Mouse (Mus musculus): ENCODE measurements around the gene Gm49396.

Gene Gm49396

DNA sequence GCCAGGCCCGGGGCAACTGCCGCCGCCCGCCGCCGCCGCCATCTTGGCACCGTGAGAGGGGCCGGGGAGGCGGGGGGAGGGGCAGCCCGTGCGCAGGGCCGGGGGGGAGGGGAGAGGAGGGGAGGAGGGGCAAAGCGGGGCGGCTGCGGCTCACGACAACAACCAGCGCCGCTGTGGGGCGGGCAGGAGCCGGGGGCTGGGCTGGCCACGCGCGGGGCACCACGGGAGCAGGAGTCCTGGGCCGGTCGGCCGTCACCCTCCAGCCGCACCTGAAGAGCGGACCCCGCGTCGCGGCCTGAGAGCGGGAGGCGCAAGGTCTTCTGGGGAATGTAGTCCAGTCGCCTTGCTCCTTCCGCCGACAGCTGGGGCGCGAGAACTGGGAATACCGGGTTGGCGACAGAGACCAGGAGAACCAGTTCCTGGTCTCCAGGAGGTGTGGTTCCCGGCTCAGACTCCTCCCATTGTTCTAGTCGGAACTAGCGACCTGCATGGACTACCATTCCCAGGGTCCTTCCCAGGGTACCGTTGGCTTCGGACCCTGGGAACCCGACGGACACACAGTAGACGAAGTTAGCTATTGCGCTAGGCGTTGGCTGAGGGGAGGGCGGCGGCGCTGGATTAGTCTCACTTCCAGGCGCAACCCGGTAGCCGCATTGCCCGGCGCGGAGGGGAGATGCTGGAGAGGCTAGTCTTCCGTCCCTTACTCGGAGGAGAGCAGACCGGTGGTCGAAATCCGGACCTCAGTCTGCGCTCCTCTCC lies 25.7 kb downstream of the Gm49396 start, which contains the start of gene Kmt2b:
Kmt2b (minus strand) TSS at position 51 of the 759 bp plus-strand sequence.
- peak; percentile 96 for DNase-seq

DNA sequence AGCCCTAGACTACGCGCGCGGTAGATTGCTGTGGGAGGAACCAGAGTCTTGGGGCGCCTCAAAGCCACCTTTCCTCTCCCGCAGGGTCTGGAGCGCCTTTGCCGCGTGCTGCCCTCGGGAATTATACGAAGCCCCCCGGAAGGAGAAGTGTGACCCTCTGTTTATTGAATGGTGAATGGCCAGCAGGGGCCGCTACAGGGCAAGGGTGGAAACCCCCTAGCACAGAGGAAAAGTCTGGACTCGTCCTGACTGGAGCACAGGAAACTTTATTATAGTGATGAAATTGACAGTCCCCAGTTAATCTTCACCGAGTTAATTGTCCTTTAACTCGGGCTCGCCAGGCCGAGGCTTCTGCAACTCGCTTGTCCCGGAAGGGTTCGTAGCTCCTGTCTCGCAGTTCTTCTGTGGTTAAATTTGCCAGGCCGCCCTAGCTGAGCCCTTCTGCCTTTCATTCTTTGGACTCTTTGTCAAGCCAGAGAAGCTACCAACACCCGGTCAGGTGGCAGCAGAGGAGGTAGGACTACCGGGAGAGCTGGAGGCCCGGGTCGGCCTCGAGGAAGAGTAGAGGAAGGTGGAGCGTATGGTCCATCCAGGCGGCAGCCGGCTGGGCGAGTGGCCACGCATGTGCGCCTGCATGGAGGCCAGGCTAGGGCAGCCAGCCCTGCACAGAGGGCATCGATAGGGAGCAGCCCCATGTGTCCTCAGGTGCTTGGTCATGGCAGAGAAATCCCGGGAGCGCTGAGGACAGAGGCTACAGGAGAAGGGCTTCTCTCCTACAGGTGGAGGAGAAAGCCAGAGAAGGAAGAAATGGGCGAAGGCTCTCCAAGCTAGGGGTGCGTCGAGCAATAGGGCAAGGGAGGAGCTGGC lies 26.5 kb downstream of the Gm49396 start:
- DNase-seq = peak; percentile 83

DNA sequence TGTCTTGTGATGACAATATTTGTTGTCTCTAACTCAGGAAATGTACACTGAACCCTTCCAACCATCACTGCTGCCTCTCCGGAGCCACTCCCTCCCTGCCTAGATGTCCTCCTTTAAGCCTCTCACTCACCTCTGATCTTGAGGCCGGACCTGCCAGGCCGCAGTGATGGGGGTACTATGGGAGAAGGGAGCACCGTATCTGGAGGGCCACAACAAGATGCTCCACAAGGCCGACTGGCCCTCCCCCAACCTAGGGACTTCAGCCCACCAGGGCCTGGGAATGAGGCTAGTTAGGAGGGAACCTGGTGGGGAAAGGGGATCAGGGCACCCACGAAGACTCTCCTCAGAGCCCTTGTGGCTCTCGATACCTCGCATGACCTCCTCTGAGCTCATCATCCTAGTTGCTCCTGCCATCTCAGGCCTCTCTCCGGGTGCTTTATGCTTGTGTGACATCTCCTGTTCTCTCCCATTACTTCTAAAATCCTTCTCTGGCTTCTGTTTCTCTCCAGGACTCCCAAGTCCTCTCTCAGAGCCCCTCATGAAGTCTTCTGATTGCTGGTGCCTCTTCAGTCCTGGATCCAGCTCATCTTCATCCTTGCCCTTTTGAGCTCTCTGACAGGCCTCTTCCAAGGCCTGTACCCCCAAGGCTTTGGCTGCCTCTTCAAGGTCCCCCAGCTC lies 27.9 kb downstream of the Gm49396 start:
- DNase-seq = no peak

DNA sequence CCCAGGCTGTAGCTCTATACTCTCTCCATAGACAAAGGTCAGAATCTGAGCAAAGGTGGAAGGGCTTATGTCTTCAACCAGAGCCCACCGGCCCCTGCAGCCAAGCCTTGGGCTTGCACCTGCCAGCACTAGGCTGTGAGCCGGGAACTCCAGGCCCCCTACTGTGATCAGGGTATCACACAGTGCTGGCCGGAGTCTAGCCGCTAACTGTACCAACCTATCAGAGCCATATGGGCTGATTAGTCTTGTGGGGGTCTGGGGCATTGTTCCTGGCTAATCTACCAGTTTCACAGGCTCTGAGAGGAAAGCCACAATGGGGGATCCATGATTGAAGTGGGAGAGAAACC lies 28.4 kb downstream of the Gm49396 start:
- no peak for DNase-seq

DNA sequence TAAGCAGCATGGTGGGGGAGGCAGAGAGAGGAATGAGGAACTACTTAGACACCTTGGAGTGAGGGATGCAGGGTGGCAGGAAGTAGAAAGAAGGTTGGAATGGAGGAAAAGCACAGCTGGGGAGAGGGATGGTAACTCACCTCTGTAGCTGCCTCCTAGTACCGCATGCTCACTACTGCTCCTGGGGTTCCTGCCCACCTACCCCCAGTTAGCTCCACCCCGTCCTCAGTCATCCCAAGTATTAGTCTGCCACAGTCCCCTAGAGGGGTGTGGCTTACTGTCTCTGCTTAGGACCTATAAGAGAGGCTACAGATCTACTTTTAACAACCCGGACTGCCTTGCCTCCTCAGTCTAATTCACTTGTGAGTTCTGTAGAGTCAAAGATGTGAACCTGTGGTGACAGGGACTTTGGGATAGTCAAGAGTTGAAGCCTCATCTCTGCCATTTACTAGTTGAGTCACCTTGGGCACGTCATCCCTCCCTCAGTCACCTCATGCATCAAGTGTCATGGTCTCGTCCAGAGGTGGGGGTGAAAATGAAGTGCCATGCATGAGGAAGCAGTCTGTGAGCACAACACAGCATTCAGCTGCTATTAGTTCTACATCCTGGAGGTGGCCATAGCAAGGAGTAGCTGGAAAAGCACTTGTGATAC lies 29.8 kb downstream of the Gm49396 start:
- DNase-seq = no peak

DNA sequence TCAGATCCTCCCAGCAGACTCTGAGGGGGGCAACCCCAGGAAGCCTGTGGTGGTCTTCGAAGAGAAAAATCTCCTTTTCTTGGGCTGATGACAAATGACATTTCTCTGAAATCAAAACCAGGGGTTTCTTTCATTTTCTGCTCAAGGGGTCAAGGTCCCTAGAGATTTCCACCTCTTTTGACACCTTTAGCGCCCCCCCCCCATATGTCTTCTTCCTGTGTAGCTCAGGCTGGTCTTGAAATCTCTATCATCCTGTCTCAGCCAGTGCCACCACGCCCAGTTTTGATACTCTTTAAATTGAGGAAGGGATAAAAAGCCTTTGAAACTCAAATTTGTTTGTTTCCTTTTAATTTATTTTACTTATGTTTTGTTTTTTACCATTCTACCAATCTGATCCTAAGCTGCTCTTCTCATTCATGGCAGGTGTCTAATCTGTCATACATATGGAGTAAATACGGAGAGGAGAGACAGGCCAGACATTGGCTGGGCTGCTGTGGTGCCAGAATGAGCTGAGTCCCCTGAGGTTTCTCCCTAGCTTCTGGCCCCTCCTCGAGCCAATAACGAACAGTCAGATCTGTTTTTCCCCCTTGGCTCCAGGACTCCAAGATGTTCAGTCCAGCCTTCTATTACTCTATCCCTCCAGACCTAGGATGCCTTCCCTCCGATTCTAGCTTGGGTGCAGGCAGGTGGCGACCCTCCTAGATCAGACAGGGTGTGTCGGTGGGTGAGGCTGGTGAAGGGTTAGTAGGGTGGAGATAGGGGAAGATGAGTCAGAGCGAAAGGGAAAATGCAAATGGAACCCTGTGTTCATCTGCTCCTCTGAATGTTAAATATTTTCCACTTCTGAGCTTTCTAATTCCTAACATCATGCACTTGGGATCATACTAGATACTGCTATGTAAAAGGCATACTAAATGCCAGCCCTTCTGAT lies 30.7 kb downstream of the Gm49396 start:
- no peak for DNase-seq

DNA sequence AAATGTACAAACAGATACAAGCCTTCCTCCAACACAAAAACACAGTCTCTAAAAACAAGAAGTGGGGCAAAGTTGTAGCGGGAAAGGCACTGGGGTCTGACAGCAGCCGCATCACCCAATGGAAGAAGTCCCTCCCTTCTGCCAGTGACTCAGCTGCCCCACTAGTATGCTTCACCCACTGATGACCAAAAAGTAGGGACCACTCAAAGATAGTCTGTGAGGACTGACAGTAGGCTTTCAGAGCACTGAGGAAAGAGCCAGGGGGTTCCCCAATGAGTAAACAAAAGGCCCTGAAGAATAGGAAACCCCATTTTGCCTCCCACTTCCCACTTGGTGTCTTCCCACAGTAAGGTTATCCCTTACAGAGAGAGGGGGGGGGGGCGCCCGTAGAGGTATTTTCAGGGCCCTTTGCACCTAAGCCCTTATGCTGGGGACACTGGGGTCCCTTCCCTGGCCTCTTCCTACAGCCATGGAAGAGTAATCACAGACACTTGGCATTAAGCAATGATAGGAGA lies 31.4 kb downstream of the Gm49396 start:
- no peak for DNase-seq

DNA sequence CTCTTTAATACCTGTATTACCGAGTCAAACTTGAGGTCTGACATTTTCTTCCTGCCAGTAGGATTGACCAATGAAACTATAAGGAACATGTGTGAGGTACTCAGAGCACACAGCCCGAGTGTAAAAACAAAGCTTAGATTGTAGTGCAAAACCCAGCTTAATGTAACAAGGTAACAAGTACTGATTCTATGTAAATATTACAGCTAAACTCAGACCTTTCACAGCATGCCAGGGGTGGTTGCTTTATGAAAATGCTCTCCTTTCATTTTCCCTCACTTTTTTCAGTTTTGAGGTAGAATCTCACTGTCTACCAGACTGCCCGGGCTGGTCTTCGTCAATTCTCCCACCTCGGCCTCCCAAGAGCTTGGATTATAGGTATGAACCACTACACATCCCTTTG lies 32.9 kb downstream of the Gm49396 start:
- no peak for DNase-seq

DNA sequence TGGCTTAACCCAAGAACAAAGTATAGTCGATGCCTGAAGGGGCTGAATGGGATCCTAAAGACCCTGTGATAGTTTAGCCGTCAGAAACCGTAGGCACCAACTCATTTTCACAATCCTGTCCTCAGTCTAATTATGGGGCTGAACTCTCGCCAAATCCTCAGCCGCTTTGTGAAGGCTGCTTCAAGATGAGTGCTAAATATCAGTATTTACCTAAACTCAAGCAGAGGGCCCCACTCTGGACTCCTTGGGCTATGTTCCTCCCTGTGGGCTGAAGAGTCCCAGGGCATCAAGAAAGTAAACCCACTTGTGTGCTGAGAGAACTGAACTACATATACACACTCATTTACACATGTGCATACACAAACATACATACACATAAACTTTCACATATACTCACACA lies 33.7 kb downstream of the Gm49396 start:
- DNase-seq = no peak

DNA sequence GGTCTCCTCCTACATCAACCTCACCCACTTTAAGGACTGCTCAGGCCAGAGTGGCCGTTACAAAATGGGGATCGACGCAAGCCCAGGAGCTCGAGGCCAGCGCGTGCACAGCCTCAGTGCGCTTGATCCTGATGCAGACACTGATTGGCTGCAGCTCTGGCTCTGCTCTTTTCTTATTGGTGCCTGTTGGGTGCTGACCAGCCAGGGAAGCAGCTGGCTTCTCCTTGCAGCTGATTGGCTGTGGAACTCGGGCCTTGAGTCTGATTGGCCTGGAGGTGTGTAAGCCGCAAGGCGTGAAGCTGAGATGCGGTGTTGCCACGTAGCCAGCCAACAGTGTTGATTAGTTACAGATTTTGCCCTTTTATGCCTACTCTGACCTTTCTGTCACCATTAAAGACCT lies 35.6 kb downstream of the Gm49396 start, which contains the start of gene Zbtb32:
Zbtb32 (minus strand) TSS at position 124 of the 400 bp plus-strand sequence.
- no peak for DNase-seq

DNA sequence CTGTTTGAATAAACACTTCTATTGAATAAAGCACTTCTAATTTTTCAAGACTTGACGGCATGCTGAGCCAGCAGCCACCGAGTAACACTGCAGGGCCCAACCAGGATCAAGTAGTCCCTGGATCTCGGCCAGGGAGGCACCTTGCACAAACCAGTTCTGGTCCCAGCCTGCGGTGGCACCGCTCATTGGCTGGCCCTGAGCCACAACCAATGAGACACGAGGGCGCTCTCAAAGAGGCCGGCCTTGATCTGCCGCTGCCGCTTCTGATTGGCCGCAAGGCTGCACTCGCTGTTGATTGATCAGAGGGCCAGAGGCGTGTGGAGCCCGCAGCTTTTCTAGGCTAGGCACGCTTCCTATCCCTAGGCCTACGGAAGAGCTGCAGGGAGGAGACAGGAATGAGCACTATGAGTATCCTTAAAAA lies 36.8 kb downstream of the Gm49396 start:
- DNase-seq = peak; percentile 92

DNA sequence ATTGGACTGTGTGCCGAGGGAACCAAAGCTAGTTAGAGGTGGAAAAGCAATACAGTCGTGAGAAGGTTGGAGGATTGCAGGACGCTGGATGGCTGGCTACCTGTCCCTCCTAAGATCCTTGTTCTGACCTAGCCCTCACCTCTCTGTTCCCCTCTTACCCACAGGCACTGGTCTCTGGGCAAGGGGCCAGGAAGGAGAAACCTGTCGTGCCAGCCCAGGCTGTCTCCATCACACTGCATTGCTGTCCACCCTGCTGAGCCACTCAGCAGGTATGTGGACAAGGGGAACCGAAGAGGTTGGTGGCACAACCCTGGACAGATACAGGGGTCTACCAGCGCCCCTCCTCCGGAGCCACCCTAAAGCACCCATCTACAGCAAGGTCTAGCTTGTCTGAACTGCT lies 37.5 kb downstream of the Gm49396 start:
- no peak for DNase-seq

DNA sequence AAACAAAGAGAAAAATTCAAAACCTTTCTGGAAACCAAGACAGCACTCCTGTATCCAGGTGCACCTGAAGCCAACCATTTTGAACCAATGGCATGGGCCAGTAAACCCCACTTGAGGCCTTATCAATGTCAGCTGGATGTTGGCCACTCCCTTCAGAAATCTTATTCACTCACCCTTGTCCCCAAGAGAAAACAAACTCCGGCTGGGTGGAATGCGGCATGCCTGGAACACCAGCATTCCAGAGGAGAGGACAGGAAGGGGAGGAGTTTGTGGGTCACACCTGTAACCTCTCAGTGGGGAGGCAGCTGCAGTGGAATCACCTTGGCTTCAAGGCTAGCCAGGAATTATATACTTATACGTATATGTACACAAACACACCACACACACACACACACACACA lies 39.4 kb downstream of the Gm49396 start:
- DNase-seq = no peak

DNA sequence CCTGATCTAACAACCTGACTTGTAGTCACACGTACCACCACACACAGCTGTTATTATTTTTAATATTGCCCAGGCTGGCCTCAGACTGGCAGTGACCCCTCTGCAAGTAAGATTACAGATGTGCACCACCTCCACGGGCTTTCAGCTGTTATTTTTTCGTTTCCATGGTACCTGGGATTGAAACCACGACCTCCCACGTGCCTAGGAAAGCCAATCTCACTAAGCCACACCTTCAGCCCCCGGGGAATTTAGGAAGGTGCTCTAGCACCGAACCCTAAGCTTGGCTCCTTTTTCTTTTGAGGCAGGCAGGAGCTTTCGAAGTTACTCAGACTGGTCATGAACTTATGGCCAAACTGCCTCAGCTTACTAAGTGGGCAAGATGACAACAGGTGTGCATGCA lies 41.3 kb downstream of the Gm49396 start:
- DNase-seq = no peak

DNA sequence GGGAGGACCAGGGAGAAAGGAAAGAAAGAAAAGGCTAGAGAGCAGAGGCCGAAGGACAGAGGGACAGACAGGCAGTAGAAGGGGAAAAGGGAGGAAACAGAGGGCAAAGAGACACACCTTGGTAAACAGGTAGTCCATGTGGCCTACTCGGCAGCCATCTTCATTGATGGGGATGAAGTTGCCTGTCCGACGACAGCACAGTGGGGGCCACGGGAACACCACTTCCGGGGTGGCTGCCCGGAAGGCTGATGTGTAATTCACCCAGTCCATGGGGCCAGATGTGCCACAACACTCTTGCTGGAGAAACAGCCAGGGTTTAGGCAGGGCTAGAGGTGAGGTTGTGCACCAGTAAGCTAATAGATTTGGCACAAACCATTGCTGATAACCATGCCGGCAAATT lies 41.8 kb downstream of the Gm49396 start:
- DNase-seq = no peak

DNA sequence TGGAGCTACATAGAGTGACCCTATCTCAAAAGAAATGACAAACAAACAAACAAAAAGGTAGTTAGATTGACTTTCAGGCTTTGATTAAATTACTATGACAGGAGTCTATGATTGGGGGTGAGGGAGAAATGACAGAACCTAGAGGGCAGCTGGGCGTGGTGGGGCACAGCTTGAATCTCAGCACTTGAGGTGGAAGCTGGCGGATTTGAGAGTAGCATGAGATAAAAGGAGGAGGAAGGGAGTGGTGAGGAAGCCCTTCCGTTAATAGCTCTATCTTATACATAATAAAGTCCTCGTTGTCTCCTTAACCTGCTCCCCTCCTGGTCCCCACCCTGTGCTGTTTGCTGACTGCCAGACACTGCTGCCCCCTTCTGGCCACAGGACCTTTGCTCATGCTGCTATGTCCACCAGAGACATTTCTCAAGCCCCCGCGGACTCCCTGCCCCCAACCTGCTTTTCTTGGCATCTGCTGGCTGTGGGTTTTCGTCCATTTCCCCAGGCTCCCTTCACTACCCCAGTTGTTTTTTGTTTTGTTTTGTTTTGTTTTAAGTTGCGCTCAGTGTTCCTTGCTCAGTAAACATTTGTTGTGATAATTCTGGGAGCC lies 44.7 kb downstream of the Gm49396 start:
- no peak for DNase-seq

DNA sequence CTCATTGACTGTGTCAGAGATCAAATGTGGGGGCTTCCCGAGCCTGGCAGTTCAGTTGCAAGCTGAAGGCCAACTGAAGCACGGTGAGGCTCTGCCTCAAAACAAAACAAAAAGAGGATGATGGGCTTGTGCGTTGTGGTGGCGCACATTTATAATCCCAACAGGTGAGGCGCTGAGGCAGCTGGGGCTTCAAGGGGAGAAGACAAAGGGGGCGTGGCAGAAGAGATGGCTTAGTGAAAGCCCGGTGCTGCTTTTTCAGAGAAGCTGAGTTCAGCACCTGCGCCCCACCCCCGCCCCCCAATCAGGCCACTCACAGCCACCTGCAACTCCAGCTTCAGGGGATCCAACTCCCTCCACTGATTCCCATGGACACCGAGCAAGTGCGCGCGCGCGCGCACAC lies 45.3 kb downstream of the Gm49396 start:
- no peak for DNase-seq

DNA sequence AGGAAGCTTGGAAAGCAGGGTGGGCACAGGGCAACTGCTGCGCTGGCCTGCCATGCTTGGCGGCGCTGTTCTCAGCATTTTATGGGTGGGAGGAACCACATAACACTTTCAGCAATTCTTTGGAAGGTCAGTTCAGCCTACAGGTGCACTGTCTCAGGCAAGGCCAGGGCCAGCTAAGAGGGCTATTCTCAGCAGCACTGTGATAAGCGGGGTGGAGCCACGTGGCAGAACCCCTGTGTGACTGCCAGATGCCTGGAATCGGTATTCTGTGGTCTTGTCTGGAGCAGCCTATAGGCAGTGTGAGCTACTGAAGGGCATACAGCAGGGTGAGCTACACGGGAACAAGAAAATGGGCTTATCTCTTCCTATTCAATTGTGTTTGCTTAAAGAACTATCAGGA lies 46.9 kb downstream of the Gm49396 start:
- no peak for DNase-seq

DNA sequence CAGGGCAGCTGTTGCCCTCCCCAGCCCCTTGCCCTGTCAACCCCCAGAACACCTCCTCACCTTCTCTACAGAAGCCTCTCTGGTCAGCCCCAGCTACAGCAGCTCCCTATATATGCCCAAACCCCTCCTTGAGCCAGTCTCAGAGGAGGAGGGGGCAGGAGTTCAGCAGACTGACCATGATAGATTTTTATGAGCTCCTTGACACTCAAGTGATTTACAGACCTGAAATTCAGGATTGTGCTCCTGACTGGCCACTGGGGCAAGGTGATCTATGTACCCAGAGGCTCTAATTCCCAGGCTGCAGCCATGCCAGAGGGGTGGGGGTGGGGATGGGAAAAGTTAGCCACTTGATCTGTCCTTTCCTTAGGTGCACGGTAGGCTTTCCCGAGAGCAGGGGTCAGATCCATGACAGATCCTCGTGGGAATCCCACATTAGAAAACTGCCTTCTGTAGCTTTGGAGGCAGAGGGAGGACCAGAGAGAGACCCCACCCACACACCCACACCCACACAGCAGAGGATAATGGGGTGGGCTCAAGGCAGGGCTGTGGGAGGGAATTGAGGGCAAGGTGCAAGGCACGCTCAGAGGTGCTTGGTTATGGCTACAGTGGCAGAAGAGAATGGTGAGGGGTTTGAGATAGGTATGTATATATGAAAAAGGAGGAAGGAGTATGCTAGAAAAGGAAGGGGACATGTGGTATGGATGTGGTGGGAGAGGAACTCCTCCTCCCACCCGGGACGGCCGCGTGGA lies 49.7 kb downstream of the Gm49396 start, which contains the start of gene Upk1a:
Upk1a (minus strand) TSS at position 194 of the 749 bp plus-strand sequence.
- DNase-seq = no peak

DNA sequence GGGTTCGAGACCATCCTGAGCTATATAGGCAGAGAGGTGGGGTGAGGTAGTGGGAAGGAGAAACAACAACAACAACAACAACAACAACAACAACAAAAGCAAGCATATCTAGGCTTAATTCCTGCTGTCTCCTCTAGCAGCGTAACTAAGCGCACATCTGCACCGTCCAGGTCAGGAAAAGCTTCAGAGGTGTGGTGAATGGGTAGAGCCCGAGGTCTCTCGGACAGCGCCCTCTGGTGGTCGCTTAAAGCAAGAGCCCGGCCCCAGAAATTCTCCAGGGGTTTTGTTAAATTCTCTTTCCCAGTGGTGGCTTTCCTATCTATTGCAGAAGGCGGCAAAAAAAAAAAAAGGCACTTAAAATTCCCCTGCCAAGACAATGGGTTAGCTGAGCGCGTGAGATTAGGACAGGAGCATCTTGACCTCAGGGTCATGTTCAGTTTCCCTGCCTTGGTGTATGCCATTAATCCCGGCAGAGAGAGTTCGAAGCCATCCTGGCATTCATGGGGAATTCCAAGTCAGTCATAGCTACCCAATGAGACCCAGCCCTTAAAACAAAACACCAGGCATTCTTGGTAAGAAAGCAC lies 50.5 kb downstream of the Gm49396 start:
- peak; percentile 61 for DNase-seq
